Mouse (Mus musculus) kidney, adult 11 months (tissue): ENCODE results near the gene Ccdc92.
A peak's percentile ranks its signal among the peaks of the same experiment; 100 is the strongest.

Experiments used
- DNase-seq: peaks from one replicate; pipeline ENCODE4 v3.0.0; 2022

Gene Ccdc92

GRCm38 (mm10) chr5:124862013-124862866, at the start of gene Ccdc92, which contains the start of gene Zfp664:
Ccdc92 (minus strand) TSS chr5:124862424.
Zfp664 (plus strand) TSS chr5:124862691.
- peak; percentile 93 for DNase-seq

- DNase-seq, result peak; percentile 76
Observed at GRCm38 (mm10) chr5:124908860-124909259, 46.6 kb upstream of the Ccdc92 start.

GRCm38 (mm10) chr5:124906890-124907289, 44.7 kb upstream of the Ccdc92 start:
- DNase-seq, result no peak

- no peak for DNase-seq
Observed at GRCm38 (mm10) chr5:124903852-124904251, 41.6 kb upstream of the Ccdc92 start.

GRCm38 (mm10) chr5:124902195-124902594, 40.0 kb upstream of the Ccdc92 start:
- no peak for DNase-seq

DNA sequence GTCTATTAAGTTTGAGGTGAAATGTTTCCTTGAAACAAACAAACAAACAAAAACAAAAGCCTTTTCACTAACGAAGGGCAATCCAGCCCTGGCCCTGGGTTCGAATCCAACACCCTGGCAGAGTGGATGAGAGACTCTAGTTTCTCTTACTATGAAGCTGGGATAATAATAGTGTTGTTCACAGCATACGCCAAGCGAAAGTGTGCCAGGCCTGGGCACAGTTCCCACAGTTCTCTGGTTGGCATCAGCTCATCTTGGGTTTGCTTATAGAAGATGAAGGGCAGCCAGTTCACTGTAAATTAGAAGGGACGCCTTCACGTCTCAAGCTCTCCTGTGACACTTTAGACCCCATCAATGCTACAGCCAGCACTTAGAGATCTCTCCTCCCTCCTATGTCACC, 39.5 kb upstream of the Ccdc92 start:
- DNase-seq, result no peak

DNA sequence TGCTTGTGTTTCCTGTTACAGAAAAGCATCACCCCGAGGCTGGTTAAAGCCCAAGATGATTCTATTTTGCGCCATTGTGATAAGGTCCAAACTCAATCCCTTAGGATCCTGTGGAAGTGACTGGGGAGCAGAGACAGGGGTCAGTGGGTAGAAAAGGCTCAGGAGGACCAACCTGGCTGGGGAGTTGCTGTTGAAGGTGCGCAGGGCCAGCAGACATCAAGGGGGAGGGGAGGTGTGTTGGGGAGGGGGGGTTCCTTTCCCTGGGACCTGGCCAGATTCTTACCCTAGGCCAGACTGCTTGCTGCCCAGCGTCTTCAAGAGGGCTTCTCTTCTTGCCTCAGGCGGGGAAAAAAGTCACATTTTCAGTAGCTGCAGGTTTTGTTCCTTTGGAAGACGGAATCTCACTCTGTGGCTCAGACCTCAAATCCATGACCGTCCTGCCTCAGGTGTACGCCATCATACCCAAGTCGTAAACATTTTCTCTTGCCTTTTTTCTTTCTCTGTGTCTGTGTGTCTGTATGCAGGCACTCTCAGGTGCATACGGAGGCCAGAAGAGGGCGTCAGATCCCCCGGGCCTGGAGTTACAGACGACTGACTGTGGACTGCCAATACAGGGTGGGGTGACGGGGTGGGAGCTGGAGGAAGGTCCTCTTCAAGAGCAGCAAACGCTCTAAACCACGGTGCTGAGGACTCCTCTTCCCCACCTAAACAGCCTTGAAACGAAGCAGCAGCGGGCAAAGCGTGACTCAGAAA, 38.7 kb upstream of the Ccdc92 start:
- DNase-seq, result no peak

DNA sequence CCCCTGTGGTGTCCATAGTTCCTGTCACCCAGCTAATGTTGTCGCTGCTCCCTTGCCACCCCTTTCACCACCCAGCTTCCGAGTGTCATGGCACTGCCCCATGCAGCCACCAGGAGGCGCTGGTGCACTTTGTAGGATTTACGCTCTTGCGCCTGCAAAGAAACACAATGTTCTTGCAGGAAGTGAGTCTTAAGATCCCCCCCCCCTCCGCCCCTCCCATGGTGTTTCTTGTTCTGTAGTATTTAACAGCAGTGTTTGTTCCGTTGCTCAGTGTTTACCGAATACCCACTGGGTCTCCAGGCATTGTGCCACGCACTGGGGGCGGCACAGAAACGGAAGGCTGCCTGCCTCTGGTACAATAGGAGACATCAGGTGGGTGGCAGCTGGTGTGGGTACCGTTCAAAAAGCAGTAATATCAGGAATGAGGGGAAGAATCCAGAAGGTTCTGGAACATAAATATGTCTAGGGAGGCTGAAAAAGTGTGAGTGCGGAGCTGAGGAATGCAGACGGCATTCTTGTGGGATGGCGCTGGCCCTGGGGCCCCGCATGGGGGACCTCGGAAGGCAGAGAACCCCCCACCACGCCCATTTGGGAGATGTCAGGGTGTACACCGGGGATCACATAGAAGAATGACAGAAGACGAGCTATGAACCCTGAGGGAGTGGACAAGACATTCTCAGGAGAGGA, 37.9 kb upstream of the Ccdc92 start:
- peak; percentile 63 for DNase-seq

- DNase-seq, result no peak
Observed at GRCm38 (mm10) chr5:124896135-124896534, 33.9 kb upstream of the Ccdc92 start.

- DNase-seq, result no peak
Observed at GRCm38 (mm10) chr5:124891921-124892370, 29.7 kb upstream of the Ccdc92 start.

DNA sequence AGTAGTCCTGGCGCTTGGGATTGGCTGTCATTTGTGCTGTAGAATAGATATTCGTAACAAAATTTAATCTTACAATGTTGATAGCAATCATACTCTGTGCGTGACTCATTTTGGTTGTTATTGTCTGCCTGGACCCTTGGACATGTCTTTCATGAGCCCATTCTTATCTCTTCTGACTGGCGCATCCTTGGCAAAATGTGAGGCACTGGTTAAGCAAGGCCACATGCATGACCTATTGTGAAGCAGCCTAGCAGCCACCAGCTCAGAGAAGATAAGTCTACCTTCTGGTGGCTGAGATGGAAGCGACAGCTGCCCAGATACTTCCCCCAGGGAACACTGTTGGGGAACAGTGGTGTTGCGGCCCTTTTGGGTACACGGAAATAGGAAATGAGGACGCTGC, 26.4 kb upstream of the Ccdc92 start:
- DNase-seq, result no peak

GRCm38 (mm10) chr5:124883877-124884276, 21.7 kb upstream of the Ccdc92 start:
- DNase-seq, result no peak

DNA sequence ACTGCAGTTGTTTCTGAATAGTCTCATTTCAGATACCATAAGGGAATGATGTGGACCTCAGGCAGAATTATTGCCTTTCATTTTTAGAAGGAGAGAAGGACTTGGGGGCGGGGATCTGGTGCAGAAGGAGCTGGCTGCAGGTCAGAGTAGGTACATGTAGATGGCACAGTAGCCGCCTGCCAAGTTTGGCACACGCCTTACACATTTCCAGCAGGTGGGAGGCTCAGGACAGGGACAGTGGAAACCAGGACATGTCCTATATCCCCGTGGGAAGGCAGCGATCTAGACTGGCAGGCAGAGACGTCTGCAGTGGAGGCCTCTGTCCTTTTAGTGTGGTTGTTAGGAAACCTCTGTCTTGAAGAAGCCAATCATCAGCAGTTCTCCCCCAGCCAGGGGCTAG, 17.6 kb upstream of the Ccdc92 start:
- DNase-seq, result no peak

GRCm38 (mm10) chr5:124879251-124879650, 17.0 kb upstream of the Ccdc92 start:
- no peak for DNase-seq

DNA sequence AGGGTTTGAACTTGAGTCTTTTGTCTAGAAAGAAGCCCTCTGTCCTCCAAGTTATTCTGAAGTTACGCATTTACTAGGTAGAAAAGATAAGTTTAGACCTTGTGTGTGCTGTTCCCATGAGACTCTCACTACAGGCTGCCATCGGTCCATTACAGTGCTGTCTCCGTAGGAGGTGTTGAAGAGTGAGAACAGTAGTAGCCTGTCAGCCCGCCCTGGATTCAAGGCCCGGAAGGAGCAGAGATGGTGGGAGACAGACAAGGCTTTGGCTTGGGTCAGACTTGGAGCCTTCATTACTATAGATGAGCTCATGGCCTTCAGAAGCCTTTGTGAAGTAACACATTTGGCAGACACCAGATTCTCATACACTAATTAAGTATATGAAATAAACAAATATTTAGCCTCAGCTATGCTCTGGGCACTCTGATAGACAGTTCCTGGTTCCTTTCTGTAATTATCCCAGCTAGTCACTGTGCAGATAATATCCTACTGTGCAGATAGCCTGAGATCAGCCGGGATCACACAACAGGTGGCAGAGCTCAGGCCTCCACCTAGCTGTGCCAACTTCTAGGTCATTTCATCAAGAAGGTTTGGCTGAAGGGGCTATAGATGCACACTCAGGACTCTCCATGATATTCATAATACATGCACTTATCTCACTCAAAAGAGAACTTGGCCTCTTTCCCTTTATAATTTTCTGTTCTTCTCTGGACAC, 11.8 kb upstream of the Ccdc92 start:
- DNase-seq, result no peak

DNA sequence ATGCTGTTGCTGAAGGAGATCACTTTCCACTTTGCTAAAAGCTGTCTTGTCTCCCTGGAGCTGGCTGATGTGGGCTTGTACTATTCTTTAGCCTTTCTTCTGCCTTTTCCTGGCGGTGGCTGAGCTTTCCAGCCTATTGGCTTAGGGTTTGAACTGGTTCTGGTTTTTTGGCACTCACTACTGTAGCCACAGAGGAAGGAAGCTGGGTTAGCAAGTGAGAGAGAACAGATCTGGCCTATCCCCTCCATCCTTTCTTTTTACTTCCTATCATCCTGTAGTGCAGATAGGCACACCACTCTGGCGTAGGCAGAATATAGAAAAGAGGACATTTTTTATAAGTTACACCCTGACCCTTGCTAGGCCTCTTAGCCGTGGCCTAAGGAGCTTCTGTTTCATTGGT, 10.9 kb upstream of the Ccdc92 start:
- no peak for DNase-seq

DNA sequence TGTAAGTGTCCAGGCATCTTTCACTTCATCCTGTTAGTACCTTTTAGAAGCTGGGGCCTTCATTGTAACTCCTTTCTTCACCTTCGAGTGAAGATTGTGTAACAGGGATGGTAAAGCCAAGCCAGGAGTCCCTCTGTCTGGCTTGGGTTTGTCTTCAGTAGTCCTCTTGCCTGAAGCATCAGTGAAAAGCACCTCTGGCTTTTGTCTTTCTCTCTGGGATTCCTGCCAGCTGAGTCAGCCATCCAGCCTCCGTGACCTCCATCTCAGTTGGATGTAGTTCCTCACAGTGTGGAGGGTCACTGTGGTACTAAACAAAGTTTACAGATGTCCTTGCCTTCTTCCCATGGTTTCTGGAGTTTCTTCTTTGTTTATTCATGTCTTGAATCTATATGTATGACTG, 9.8 kb upstream of the Ccdc92 start:
- DNase-seq, result no peak

GRCm38 (mm10) chr5:124868981-124869380, 6.8 kb upstream of the Ccdc92 start:
- DNase-seq, result peak; percentile 43

- DNase-seq, result peak; percentile 34
Observed at GRCm38 (mm10) chr5:124862871-124863741, 882 bp upstream of the Ccdc92 start.

DNA sequence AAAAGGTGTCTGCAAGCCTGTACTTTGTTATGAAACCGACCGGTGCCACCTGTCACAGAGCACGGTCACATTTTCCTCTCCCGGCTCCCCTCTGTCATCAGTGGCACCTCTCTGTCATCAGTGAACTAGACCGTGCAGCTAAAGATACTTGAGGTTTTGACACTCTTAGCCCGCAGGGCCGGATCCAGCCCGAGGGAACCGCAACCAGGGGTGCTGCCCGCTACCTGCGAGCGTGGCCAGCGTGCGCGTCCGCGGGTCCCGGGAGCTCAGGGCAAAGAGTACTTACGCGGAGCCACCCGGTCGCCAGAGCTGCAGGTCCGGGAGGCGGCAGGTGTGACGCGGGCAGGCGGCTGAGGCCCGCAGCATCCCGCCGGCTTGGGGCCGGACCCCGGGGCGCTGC, 761 bp downstream of the Ccdc92 start:
- peak; percentile 30 for DNase-seq

- no peak for DNase-seq
Observed at GRCm38 (mm10) chr5:124860013-124860412, 2.2 kb downstream of the Ccdc92 start.

DNA sequence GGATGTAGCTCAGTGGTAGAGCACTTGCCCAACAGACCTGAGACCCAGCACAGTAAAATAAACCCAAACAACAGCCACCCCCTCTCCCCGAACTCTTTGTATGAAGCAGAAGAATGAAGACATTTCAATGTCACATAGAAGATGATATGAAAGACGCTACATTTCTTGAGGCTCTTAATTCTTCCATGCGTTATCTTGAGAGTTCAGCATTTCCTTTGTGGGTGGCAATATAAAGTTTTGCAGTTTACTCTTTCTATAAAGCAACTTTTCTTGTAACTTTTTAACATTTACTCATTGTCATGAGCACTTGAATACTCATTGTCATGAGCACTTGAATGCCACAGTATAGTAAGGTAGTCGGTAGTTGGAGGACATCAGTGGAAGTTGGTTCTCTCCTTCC, 8.0 kb downstream of the Ccdc92 start:
- DNase-seq, result no peak
